Mouse (Mus musculus): ENCODE data around the gene Zpbp2. TPM values are rescaled to one million over a fixed set of nuclear protein-coding genes. Genes with fewer than 3 reads are reported as not detected.

The Zpbp2 gene
- total and polyA plus RNA-seq, 3 experiments = 0.36 to 4.8 (median 3.3) TPM

- Histone ChIP-seq H3K4me1 (ENCODE audit: insufficient read depth, low read depth, low read length) (peaks cover 86% of the 10 kb centered on the region), H3K4me3 (ENCODE audit: low read depth, low read length) (peak overlapping the region; percentile 67; the same call in 1 of the 2 replicates), H3K36me3 (replicated peaks) (peaks cover 60% of the 10 kb centered on the region), H3K9me3 (replicated peaks) (no peaks in the 10 kb centered on the region), H3K27me3 (ENCODE audit: insufficient read depth, low read length) (no peaks in the 10 kb centered on the region)
- peak; percentile 87 for DNase-seq (ENCODE audit: low spot score)
- ATAC-seq (ENCODE audit: extremely low read depth, insufficient number of reproducible peaks, low FRiP score, poor library complexity, severe bottlenecking) = peak; percentile 36; the same call in 1 of the 2 replicates
- TF ChIP-seq TAL1 (conservative IDR thresholded peaks at IDR 0.05; ENCODE audit: low read depth, low read length) (peak; percentile 53; the same call in 1 of the 2 replicates), GATA2 (IDR thresholded peaks at IDR 0.05; ENCODE audit: borderline replicate concordance, low read depth, low read length) (no peak)
Observed at GRCm38 (mm10) chr11:98582551-98583264, 31.8 kb downstream of the Zpbp2 start.

GRCm38 (mm10) chr11:98583265-98583552 lies 32.3 kb downstream of the Zpbp2 start:
- Histone ChIP-seq H3K36me3 (replicated peaks) (peaks cover 60% of the 10 kb centered on the region), H3K9me3 (replicated peaks) (no peaks in the 10 kb centered on the region), H3K27me3 (ENCODE audit: insufficient read depth, low read length) (no peaks in the 10 kb centered on the region), H3K4me3 (ENCODE audit: low read depth, low read length) (peak overlapping the region; percentile 67; the same call in 1 of the 2 replicates), H3K4me1 (ENCODE audit: insufficient read depth, low read depth, low read length) (peaks cover 90% of the 10 kb centered on the region)
- TF ChIP-seq POLR2AphosphoS5 (IDR thresholded peaks at IDR 0.05; ENCODE audit: insufficient replicate concordance, low read depth, low read length) (no peak), TAL1 (conservative IDR thresholded peaks at IDR 0.05; ENCODE audit: low read depth, low read length) (peak; percentile 64), CTCF (IDR thresholded peaks at IDR 0.05; ENCODE audit: low read depth, low read length) (no peak), GATA2 (IDR thresholded peaks at IDR 0.05; ENCODE audit: borderline replicate concordance, low read depth, low read length) (no peak)
- ATAC-seq (ENCODE audit: extremely low read depth, insufficient number of reproducible peaks, low FRiP score, poor library complexity, severe bottlenecking) = no peak
- peak; percentile 58 for DNase-seq (ENCODE audit: low spot score)

- peaks cover 90% of the 10 kb centered on the region for H3K4me1 ChIP-seq (ENCODE audit: insufficient read depth, low read depth, low read length)
- ATAC-seq (ENCODE audit: extremely low read depth, insufficient number of reproducible peaks, low FRiP score, poor library complexity, severe bottlenecking) (no peak), DNase-seq (ENCODE audit: low spot score) (peak; percentile 63)
- TF ChIP-seq TAL1 (conservative IDR thresholded peaks at IDR 0.05; ENCODE audit: low read depth, low read length) (no peak), CTCF (IDR thresholded peaks at IDR 0.05; ENCODE audit: low read depth, low read length) (peak; percentile 13; the same call in 1 of the 2 replicates), GATA1 (IDR thresholded peaks at IDR 0.05; ENCODE audit: borderline replicate concordance, low read length) (no peak), GATA2 (IDR thresholded peaks at IDR 0.05; ENCODE audit: borderline replicate concordance, low read depth, low read length) (no peak)
- H3K9me3 ChIP-seq (replicated peaks) = no peaks in the 10 kb centered on the region
- H3K36me3 ChIP-seq (replicated peaks) = peaks cover 60% of the 10 kb centered on the region
- peak overlapping the region; percentile 67; the same call in 1 of the 2 replicates for H3K4me3 ChIP-seq (ENCODE audit: low read depth, low read length)
- no peaks in the 10 kb centered on the region for H3K27me3 ChIP-seq (ENCODE audit: insufficient read depth, low read length)
Observed at GRCm38 (mm10) chr11:98583571-98583970, 32.7 kb downstream of the Zpbp2 start.

GRCm38 (mm10) chr11:98584146-98584545 lies 33.2 kb downstream of the Zpbp2 start:
- no peak for TF ChIP-seq GATA1 (IDR thresholded peaks at IDR 0.05; ENCODE audit: borderline replicate concordance, low read length)
- no peak for TF ChIP-seq TAL1 (conservative IDR thresholded peaks at IDR 0.05; ENCODE audit: low read depth, low read length)
- no peak for TF ChIP-seq GATA2 (IDR thresholded peaks at IDR 0.05; ENCODE audit: borderline replicate concordance, low read depth, low read length)
- TF ChIP-seq POLR2AphosphoS5 (IDR thresholded peaks at IDR 0.05; ENCODE audit: insufficient replicate concordance, low read depth, low read length) = no peak
- no peak for TF ChIP-seq CTCF (IDR thresholded peaks at IDR 0.05; ENCODE audit: low read depth, low read length)
- peaks cover 60% of the 10 kb centered on the region for H3K36me3 ChIP-seq (replicated peaks)
- DNase-seq (ENCODE audit: low spot score) (no peak), ATAC-seq (ENCODE audit: extremely low read depth, insufficient number of reproducible peaks, low FRiP score, poor library complexity, severe bottlenecking) (no peak)
- no peaks in the 10 kb centered on the region for H3K9me3 ChIP-seq (replicated peaks)
- no peaks in the 10 kb centered on the region for H3K27me3 ChIP-seq (ENCODE audit: insufficient read depth, low read length)
- H3K4me1 ChIP-seq (ENCODE audit: insufficient read depth, low read depth, low read length) = peaks cover 93% of the 10 kb centered on the region
- peak overlapping the region; percentile 58; the same call in 1 of the 2 replicates for H3K4me3 ChIP-seq (ENCODE audit: low read depth, low read length)

GRCm38 (mm10) chr11:98584629-98585177 lies 33.8 kb downstream of the Zpbp2 start:
- no peaks in the 10 kb centered on the region for H3K9me3 ChIP-seq (replicated peaks)
- H3K4me3 ChIP-seq (ENCODE audit: low read depth, low read length) = peak overlapping the region; percentile 90; the same call in 1 of the 2 replicates
- DNase-seq (ENCODE audit: low spot score) (no peak), ATAC-seq (ENCODE audit: extremely low read depth, insufficient number of reproducible peaks, low FRiP score, poor library complexity, severe bottlenecking) (no peak)
- H3K27me3 ChIP-seq (ENCODE audit: insufficient read depth, low read length) = no peaks in the 10 kb centered on the region
- no peak for TF ChIP-seq GATA1 (IDR thresholded peaks at IDR 0.05; ENCODE audit: borderline replicate concordance, low read length)
- peaks cover 94% of the 10 kb centered on the region for H3K4me1 ChIP-seq (ENCODE audit: insufficient read depth, low read depth, low read length)
- H3K36me3 ChIP-seq (replicated peaks) = peaks cover 55% of the 10 kb centered on the region

- peak overlapping the region; percentile 90 for H3K4me3 ChIP-seq (ENCODE audit: low read depth, low read length)
- H3K36me3 ChIP-seq (replicated peaks) = peaks cover 39% of the 10 kb centered on the region
- H3K4me1 ChIP-seq (ENCODE audit: insufficient read depth, low read depth, low read length) = peaks cover 87% of the 10 kb centered on the region
- no peaks in the 10 kb centered on the region for H3K9me3 ChIP-seq (replicated peaks)
- no peak for DNase-seq (ENCODE audit: low spot score)
- TF ChIP-seq TAL1 (conservative IDR thresholded peaks at IDR 0.05; ENCODE audit: low read depth, low read length) (no peak), CTCF (IDR thresholded peaks at IDR 0.05; ENCODE audit: low read depth, low read length) (no peak), POLR2AphosphoS5 (IDR thresholded peaks at IDR 0.05; ENCODE audit: insufficient replicate concordance, low read depth, low read length) (no peak), GATA2 (IDR thresholded peaks at IDR 0.05; ENCODE audit: borderline replicate concordance, low read depth, low read length) (no peak), GATA1 (IDR thresholded peaks at IDR 0.05; ENCODE audit: borderline replicate concordance, low read length) (no peak)
- ATAC-seq (ENCODE audit: extremely low read depth, insufficient number of reproducible peaks, low FRiP score, poor library complexity, severe bottlenecking) = no peak
- no peaks in the 10 kb centered on the region for H3K27me3 ChIP-seq (ENCODE audit: insufficient read depth, low read length)
Observed at GRCm38 (mm10) chr11:98586087-98586891, 35.4 kb downstream of the Zpbp2 start.

Measured in G1E (cell line).